Mouse (Mus musculus): ENCODE data around the gene Psmd9.

DNA sequence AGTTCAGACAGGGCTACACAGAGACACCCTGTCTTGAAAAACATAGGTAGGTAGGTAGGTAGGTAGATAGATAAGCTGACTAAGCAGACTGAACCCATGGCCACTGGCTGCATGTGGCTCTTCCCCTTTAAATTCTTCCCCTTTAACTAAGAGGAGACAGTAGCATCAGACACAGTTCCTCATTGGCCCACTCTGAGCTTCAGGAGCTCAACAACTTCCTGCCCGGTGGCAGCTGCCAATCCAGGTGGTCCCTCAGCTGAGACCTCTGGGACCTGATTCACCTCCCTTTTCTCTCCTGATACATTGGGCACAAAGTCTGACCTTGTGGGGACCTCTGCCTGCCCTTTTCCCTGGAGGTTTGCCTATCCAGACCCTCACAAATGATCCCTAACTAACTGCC lies 16.3 kb upstream of the Psmd9 start:
- TF ChIP-seq CTCF (IDR thresholded peaks at IDR 0.05; ENCODE audit: low read depth, low read length) = no peak
- no peak for TF ChIP-seq POLR2A (IDR thresholded peaks at IDR 0.05; ENCODE audit: borderline replicate concordance, low read depth, low read length)
